Mouse (Mus musculus): ENCODE measurements around the gene Sh3bgrl2. TPM values are rescaled to one million over a fixed set of nuclear protein-coding genes. Genes with fewer than 3 reads are reported as not detected.

Sh3bgrl2 gene
- total RNA-seq, 2 experiments from 2014 or later: 0.30 TPM; not detected in 1

DNA sequence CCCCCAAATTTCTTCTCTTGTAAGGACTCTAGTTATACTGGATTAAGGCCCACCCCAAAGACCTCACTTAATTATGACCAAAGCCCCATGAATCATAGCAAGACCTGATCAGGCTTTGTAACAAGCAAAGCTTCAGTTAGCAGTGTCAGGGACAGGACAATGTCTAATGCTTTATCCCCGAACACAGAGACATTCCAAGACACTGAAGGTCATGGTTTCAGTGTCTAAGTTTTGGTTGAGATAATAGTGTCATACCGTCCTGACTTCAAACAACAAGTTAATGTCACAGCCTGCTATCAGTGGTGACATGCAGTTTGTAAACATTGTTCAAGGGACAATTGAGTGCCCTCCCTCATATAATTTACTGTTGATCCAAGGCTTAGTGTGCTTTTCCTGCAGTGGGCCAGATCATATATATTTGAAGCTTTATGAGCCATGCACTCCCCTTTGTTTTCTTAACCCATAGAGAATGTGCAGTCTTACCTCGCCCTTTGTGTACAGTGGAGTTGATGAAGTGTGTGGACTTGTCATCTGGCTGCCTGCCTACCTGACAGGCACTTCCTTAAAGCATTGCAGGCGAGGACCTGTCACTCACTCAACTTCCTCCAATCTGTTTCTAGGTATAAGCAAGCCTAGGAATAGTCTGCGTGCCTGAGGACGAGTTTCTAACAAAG is 67.9 kb downstream of the Sh3bgrl2 start:
- ATAC-seq (replicated peaks; ENCODE audit: low FRiP score, poor library complexity, severe bottlenecking): no peak

DNA sequence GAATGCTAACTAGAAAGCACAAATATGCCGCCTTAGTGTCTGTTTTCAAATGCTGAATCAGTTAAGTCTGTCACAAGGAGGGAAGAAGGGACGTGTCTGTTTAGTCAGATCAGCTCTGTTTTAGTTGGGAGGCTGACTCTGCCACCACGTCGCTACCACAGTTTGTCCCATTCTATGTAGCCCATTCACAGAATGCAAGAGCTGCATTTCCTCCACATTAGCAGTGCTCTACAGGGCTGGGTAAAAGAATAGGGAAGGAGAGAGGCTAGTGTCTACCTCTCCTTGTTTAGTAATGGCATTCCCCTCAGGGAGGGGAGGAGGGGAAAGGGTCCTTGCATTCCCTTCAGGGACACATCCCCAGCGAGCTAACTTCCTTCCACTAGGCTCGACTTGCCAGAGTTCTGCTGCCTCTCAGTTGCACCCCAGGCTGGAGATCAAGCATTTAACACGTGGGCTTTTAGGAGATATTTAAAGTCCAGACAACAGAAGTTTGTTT is 68.5 kb downstream of the Sh3bgrl2 start:
- ATAC-seq (replicated peaks; ENCODE audit: low FRiP score, poor library complexity, severe bottlenecking): no peak

DNA sequence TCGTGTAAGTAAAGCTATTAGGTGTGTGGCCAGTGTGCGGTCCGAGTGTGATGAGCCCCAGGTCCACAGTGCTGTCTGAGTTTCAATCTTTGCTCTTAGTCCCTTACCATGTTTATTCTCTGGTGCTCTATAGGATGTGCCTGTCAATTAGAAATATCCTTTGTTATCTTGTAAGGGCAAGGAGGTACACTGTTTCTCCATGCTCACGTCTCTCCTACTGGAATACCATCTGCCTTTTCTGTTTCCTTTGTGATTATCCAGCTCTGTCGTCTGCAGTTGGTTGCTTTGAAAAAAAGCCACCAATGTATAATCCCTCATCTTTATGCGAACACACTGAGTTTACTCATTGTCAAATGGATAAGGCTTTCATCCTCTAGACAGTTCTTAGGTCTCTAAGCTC is 75.3 kb downstream of the Sh3bgrl2 start:
- no peak for ATAC-seq (replicated peaks; ENCODE audit: low FRiP score, poor library complexity, severe bottlenecking)

DNA sequence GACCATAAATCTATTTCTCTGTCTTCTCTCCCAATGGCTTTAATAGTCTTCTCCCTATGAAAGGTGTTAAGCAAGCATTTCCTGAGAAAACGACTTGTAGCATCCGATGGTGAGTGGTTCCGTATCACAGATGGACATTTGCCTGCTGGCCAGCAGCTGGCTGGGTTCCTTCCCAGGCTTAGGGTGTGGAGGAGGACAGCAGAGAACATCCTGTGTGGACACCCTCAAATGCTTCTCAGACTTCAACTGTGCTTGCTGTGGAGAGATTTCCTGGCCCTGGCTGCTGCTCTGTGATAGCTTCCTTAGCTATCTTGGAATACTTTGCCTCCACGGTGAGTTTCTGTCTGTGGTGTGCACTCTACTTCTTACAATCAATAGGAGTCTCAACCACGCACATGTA is 76.1 kb downstream of the Sh3bgrl2 start:
- ATAC-seq (replicated peaks; ENCODE audit: low FRiP score, poor library complexity, severe bottlenecking): no peak

DNA sequence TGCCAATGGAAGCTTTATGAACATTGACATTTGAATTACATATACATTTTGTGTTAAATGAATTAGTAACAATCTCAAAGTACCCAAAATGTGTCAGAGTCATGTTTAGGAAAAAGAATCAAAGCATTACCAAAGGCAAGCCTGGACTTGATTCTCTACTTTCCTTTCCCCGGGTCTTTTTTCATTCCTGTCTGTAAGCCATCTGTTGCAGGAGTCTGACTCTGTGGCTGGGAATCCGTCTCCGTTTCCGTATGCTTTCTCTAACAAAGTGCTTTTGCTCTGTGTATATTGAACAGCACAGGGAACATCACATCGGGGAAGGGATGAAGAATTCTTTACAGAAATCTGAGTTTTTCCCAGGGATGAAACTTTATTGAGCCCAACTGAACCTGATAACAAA is 77.0 kb downstream of the Sh3bgrl2 start:
- ATAC-seq (replicated peaks; ENCODE audit: low FRiP score, poor library complexity, severe bottlenecking): no peak

DNA sequence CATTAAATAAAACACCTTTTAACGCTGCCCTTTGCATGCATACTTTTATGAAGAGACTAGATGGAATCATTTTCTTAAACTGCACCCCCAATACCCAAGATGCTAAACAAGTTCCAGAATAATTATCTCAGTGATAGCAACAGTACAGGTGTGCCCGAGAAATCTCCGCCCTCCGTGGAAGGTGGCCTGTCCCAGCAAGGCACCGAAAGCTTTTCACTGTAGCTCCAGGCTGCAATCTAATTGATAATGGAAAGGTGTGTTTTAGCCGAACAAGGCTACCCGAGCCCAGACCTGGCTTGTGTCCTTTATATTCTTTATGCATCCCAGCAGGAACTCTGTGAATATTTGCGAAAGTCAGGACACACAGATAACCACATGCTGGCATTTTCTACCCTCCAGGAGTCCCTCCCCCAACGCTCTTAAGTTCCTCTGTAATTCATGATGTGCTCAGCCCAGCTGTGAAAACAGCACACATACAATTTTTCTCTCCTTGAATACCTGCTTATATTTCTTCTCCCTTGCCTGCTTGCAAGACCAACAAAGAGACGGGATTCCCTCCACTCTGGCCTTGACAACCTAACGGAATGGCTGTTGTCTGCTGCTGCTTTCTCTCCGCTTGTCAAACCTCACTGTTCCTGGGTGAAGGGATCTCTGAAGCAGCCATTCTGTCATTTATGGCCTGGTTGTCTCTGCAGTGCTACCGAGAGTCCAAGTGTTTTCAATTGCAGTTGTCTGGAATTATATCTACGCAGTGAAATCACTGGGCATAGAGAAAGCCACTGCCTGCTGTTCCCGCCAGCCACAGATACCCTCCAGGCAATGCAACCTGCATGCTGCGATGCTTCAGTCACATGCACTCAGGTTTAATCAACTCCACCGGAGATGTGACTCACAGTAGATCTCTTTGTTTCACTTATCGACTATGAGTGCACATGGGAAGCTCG is 80.8 kb downstream of the Sh3bgrl2 start:
- ATAC-seq (replicated peaks; ENCODE audit: low FRiP score, poor library complexity, severe bottlenecking): no peak

DNA sequence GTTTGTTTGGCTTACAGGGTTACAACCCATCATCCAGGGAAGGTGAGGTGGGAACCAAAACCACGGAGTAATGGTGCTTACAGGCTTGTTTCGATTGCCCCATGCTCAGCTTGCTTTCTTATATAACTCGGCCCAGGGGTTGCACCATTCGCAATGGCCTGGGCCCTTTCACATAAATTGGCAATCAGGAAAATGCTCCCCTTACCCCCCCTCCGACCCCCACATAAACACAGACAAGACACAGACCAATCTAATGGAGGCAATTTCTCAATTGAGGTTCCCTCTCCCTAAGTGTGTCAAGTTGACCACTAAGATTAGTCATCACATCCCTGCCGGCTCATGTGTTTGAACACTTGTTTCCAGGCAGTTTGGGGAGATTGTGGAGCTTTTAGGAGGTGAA is 82.2 kb downstream of the Sh3bgrl2 start:
- ATAC-seq (replicated peaks; ENCODE audit: low FRiP score, poor library complexity, severe bottlenecking): no peak

DNA sequence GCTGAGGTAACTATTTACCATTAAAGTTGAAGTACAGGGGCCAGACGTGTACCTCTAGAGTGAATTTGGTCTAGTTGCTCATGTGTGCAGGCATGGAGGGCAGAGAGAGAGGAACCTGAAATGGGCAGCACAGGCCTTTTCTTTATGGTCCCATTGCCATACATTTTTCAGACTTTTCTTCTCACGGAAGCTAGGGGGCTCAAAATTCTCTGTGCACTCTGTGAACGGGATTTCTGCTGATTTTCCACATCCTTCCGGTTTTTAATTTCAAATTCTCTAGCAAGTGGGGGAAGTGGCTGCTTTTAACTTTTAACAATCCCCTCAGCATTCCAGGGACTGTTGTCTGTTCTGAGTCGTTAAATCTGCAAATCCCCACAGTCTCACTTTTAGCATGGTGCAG is 83.8 kb downstream of the Sh3bgrl2 start:
- no peak for ATAC-seq (replicated peaks; ENCODE audit: low FRiP score, poor library complexity, severe bottlenecking)

DNA sequence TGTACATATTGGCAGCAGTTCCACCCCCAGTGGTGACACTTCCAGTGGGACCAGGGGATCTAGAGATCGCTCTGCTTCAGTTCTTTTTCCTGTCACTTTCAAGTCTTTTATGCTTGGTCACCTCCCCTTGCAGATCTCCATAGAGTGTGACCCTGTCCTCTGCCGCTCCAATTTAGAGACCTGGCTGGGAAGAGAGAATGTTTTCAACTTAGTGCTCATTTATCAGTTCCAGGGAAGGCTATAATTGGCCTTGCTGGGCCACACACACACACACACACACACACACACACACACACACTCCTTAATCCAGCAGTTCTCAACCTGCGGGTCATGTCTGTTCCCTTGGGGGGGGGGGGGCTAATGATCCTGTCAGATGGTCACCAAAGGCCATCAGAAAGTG is 86.6 kb downstream of the Sh3bgrl2 start:
- no peak for ATAC-seq (replicated peaks; ENCODE audit: low FRiP score, poor library complexity, severe bottlenecking)

DNA sequence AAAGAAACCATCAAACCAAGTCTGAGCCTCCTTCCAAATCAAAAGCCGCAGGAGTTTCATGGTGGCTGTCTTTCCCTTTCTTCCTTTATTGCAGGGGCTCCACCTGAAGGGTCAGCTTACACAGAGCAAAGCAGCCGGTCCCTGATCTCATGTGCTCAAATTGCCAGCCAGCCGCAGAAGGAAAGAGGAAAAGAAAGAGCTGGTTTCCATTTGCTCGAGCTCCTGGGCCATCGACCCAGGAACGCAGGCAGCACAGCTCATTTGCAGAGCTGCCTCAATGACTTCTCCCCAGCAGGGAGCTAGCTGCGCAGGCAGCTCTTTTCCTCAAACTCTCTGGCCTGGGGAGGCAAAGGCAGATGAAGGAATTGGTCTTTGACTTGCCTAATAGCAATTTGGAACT is 87.9 kb downstream of the Sh3bgrl2 start:
- no peak for ATAC-seq (replicated peaks; ENCODE audit: low FRiP score, poor library complexity, severe bottlenecking)

DNA sequence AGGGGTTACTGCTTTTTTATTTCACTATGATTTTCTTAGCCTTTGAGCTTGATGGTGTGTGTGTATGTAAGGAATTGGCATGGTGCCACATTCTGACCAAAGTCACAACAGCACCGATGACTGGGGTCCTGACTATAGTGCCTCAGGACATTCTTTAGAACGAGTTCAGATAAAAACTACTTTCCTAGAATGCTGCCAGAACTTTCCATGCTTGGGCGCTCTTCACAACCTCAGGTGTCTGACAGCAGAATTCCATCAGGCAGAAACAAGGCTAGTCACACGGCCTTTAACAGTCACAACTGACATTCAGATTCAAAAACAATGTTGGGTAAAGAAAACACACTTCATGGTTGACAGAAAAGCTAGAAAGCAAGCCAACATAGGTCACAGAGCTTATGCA is 95.0 kb downstream of the Sh3bgrl2 start:
- no peak for ATAC-seq (replicated peaks; ENCODE audit: low FRiP score, poor library complexity, severe bottlenecking)

DNA sequence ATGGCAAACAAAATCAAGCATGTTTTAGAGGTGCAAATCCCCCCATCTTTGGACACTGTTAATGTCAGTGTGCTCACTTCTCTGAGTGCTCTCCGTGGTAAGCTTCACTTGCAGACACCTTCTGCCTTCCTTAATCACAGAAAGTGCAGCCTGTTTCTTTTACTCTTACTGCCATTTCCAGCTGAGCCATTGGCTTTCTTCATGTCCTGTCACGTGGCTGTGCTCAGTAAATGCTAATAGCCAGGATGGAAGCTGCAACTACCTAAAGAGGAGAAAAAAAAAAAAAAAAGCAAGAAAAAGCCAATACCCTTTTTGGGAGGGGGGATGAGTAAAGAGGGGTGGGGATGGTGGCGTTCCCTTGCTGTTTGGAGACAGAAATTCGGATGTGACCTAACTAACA is 95.7 kb downstream of the Sh3bgrl2 start:
- ATAC-seq (replicated peaks; ENCODE audit: low FRiP score, poor library complexity, severe bottlenecking): no peak

DNA sequence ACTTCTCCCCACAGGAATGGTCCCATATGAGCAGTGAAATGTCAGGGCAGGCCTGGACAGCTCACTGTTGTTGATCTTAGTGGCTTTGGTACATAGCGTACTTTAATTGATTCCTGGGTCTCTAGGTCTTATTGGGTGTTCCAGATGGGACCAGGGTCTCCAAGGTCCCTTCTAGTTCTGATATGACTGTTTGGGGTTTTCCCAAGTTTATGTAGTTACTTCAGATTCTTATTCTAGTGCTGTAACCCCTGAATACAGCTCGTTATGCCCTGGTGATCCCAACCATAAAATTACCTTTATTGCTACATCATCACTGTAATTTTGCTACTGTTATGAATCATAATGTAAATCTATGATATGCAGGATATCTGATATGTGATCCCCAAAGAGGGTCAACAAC is 98.1 kb downstream of the Sh3bgrl2 start:
- ATAC-seq (replicated peaks; ENCODE audit: low FRiP score, poor library complexity, severe bottlenecking): no peak

DNA sequence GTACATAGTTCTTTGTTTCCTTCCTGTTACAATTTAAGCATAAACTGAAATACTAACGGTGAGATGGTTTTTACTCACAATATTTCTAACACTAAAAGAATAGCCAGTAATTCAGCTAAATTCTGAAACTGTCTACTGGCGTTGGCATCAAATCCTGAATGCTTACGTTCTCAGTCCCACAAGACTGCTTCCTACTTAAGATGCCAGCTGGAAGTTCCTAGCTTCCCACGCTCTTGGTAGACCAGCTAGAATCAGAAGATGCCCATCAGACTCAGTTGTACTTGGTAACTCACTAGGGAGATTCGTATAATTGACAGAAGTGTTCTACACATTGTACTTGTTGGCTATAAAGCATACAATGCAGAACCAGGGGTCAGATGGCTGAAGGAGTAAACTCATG is 98.6 kb downstream of the Sh3bgrl2 start:
- no peak for ATAC-seq (replicated peaks; ENCODE audit: low FRiP score, poor library complexity, severe bottlenecking)

DNA sequence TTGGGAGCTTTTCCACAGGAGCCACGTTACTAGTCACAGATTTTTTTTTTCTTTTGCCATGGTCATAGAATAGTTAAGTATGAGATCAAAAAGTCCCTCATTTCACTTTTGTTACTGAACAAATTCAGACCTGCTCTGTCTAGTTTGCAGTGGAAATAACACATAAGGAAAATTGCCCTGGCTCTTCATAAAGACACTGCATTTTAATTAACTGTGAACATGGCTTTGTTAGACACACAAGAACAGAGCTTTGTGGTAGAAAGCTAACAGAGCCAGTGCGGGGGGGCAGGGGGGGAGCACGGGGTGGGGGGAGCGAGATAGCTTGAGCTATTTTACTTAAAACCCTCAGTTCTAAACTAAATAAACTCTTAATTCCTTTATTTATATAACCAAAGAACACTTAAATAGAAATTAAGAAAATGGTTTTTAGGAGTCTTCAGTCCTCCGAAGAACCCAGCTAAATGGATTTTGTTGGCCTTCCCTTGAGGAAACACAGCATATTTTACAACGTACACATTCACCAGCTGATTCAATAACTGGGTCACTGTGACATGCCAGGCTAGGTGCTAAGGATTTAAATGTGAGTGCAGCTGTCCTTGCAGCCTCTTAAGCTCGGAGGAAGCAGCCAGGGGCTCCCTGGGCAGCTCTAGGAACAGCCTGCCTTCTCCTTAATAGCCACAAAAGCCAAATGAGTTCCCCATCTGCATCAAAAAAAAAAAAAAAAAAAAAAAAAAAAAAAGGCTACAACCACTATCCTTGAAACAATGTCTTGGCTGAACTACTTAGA is 100.0 kb downstream of the Sh3bgrl2 start:
- ATAC-seq (replicated peaks; ENCODE audit: low FRiP score, poor library complexity, severe bottlenecking): no peak

DNA sequence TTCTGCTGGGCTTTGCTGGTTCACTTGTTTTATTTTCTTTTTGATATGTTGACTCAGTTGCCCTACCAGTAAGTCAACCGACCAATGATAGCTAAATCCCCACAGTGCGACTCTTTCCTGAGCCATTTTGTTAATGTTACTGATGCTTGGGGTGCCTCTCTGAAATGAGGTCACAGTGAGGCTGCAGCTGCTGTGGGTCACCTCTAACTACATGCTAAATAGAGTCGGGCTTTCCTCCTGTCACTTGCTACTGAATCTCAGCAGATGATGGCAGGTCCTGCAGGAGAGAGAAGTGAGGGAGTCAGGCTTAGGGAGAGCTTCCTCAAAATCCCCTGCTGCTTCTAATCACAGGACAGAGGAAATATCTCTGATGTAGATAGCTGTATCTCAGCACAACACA is 100.6 kb downstream of the Sh3bgrl2 start:
- no peak for ATAC-seq (replicated peaks; ENCODE audit: low FRiP score, poor library complexity, severe bottlenecking)

DNA sequence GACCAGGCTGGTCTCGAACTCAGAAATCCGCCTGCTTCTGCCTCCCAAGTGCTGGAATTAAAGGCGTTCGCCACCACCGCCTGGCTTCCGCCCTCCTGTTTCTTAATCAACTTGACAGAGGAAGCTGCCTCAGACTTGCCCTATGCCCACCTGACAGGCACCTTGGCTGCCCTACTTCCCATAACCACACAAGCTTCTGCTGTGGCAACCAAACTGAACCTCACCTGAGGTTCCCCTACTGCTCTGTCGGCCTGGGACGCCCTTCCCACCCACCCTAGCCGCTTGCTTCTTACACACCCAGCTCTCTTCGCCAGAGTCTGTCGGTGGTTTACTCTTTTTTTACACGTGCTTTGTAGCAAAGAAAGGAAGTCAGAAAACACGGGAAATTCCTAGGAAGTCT is 103.9 kb downstream of the Sh3bgrl2 start:
- ATAC-seq (replicated peaks; ENCODE audit: low FRiP score, poor library complexity, severe bottlenecking): no peak

DNA sequence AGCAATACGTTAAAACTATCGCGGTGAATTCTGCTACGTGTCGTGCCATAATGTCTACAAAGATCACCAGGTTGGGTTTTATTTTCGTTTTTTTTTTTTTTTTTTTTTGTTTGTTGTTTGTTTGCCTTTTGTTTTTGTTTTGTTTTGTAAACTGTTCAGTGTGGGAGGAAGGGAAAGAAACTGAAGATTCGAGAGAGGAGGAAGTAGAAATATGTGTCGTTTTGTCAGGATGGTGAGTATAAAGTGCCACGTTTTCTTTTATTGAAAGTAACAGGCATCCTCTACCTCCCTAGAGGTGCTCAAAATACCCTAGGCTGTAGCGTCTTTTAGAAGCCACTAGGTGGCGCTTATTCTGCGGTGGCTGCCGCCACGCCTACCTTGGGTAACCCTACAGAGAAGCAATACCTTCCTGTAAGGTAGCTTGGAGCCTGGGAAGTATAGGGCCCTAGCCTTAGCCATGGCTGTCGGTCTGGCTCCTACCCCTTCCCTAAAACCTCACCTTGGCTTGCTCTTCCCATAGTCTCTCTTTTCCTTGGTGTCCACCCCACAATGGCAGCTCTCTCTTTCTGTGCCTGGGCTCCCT is 104.6 kb downstream of the Sh3bgrl2 start:
- ATAC-seq (replicated peaks; ENCODE audit: low FRiP score, poor library complexity, severe bottlenecking): no peak

DNA sequence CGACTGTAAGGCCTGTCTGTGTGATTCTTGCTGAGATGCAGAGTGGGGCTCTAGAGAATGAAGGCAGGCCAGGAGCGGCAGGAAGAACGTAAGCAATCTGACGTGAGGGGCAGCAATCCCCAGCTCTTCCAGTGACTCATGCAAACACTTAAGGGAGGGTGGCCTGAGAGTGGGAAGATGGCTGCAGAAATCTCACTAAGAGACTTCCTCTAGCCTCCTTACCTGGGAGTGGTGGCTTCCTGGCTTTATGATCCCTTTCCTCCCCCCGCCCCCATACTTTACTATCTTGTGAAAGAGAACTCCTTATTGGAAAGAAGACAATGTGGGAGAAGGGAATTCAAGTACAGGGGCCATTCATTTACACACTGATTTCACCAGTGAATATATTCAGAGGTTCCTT is 106.5 kb downstream of the Sh3bgrl2 start:
- ATAC-seq (replicated peaks; ENCODE audit: low FRiP score, poor library complexity, severe bottlenecking): no peak

All from erythroid progenitor cell, adult 5-6 weeks (primary cell).